Mouse (Mus musculus) cortical plate, adult 2 months (tissue): ENCODE measurements around the gene Naalad2.

Experiments
- CTCF ChIP-seq: fragments of 200-500 bp; IDR thresholded peaks from 2 replicates; pipeline ENCODE4 v1.5.1; 2011; ENCODE audit warnings: mild to moderate bottlenecking, control low read depth, low read length; ENCODE audit not compliant: insufficient read depth; ENCODE audit errors: extremely low read depth
- POLR2A ChIP-seq: fragments of 200-500 bp; IDR thresholded peaks from 2 replicates; pipeline ENCODE4 v1.6.1; 2011; ENCODE audit warnings: mild to moderate bottlenecking, low read length, control low read depth; ENCODE audit not compliant: insufficient read depth; ENCODE audit errors: extremely low read depth

- no peak for TF ChIP-seq CTCF
- no peak for TF ChIP-seq POLR2A
Measured at GRCm38 (mm10) chr9:18404118-18404517, 1.3 kb upstream of the Naalad2 start, which contains the start of gene Ubtfl1.
